11 mouse cellular contexts compared by ENCODE assay signal in genomic region chr16:45030796-45031195, GRCm38 (mm10).
A peak's percentile ranks its signal among the peaks of the same experiment; 100 is the strongest.
DNase-seq lines count a peak whose midpoint lies in the region; ATAC-seq and TF ChIP-seq lines count a peak whose summit lies in the region.
"Had no signal": no experiment of that assay in that cellular context is flagged by ENCODE, and none has a peak within 500 bp of the region (broad histone marks: within the 10 kb centered on the region; RNA-seq: fewer than 3 reads in every experiment).

No protein-coding gene starts in this region.

- peak overlapping the region; percentile 23; the same call in 1 of the 2 replicates for H3K27ac ChIP-seq in heart, adult 2 months
- peak overlapping the region; percentile 10; the same call in 1 of the 2 replicates for H3K27ac ChIP-seq in stomach, embryonic 16.5 days (ENCODE audit: low read length)
- no peak overlapping the region for H3K27ac ChIP-seq in stomach, postnatal 0 days (replicated peaks)
- H3K27ac ChIP-seq in forebrain, embryonic 10.5 days: no peak overlapping the region

- no peak for TF ChIP-seq POLR2A in heart, adult 2 months (IDR thresholded peaks at IDR 0.05; ENCODE audit: insufficient read depth, low read depth, low read length)

- TF ChIP-seq CTCF in heart, adult 2 months (IDR thresholded peaks at IDR 0.05): no peak
- TF ChIP-seq CTCF in stomach, postnatal 0 days (IDR thresholded peaks at IDR 0.05; ENCODE audit: low read depth): no peak

- no peak overlapping the region for H3K4me2 ChIP-seq in stomach, embryonic 16.5 days (ENCODE audit: low read depth, low read length)
- no peak overlapping the region for H3K4me2 ChIP-seq in stomach, postnatal 0 days (replicated peaks; ENCODE audit: low read depth)

- H3K4me1 ChIP-seq in heart, adult 2 months (ENCODE audit: control insufficient read depth, insufficient read depth, low read length): peaks cover 1% of the 10 kb centered on the region; the same call in 1 of the 2 replicates
- peaks cover 9% of the 10 kb centered on the region; the same call in 1 of the 2 replicates for H3K4me1 ChIP-seq in stomach, embryonic 16.5 days (ENCODE audit: control insufficient read depth, insufficient read depth, low read length)
- H3K4me1 ChIP-seq in stomach, postnatal 0 days (replicated peaks; ENCODE audit: control insufficient read depth, insufficient read depth): no peaks in the 10 kb centered on the region
- no peaks in the 10 kb centered on the region for H3K4me1 ChIP-seq in forebrain, embryonic 10.5 days

- DNase-seq in heart, adult 2 months: peak in 1 of 2 experiments; percentile 20
- DNase-seq in heart, postnatal 4 days: no peak
- DNase-seq in stomach, postnatal 0 days (ENCODE audit: low spot score): no peak
- DNase-seq in gonadal fat pad, adult 2 months (ENCODE audit: low read depth): peak; percentile 68
- peak; percentile 84 for DNase-seq in skeletal muscle tissue, adult 2 months (ENCODE audit: low read depth, low spot score)
- no peak for DNase-seq in forebrain, embryonic 10.5 days (ENCODE audit: extremely low spot score, low spot score)
- DNase-seq in retina, postnatal 1 day: no peak
- DNase-seq: kidney, adult 8-10 months; layer of hippocampus, adult 9-11 months; spleen, adult 18-20 months had no signal

- no peak for TF ChIP-seq EP300 in heart, adult 2 months (IDR thresholded peaks at IDR 0.05; ENCODE audit: insufficient read depth, low read depth, low read length)
- no peak for TF ChIP-seq EP300 in stomach, postnatal 0 days (optimal IDR thresholded peaks at IDR 0.05)

- H3K9me3 ChIP-seq in stomach, embryonic 16.5 days (replicated peaks; ENCODE audit: control insufficient read depth, low read length): no peaks in the 10 kb centered on the region
- H3K9me3 ChIP-seq in stomach, postnatal 0 days (ENCODE audit: control insufficient read depth, low read length): no peaks in the 10 kb centered on the region
- no peaks in the 10 kb centered on the region for H3K9me3 ChIP-seq in forebrain, embryonic 10.5 days

- no peaks in the 10 kb centered on the region for H3K36me3 ChIP-seq in heart, adult 2 months (ENCODE audit: control insufficient read depth, insufficient read depth, low read length)
- no peaks in the 10 kb centered on the region for H3K36me3 ChIP-seq in stomach, embryonic 16.5 days (ENCODE audit: control insufficient read depth, insufficient read depth, low read length)
- no peaks in the 10 kb centered on the region for H3K36me3 ChIP-seq in stomach, postnatal 0 days (ENCODE audit: control insufficient read depth, insufficient read depth, low read length)
- H3K36me3 ChIP-seq in forebrain, embryonic 10.5 days (replicated peaks): no peaks in the 10 kb centered on the region

- 63% methylated on average over 2 of the region's 2 CpGs for WGBS in heart, adult 2 months
- 30% methylated on average over 2 of the region's 2 CpGs for WGBS in stomach, embryonic 16.5 days
- 36% methylated on average over 2 of the region's 2 CpGs for WGBS in stomach, postnatal 0 days
- WGBS in forebrain, embryonic 10.5 days: 78% methylated on average over 2 of the region's 2 CpGs

- H3K4me3 ChIP-seq in heart, adult 2 months: no peak overlapping the region
- H3K4me3 ChIP-seq in stomach, embryonic 16.5 days (replicated peaks; ENCODE audit: low read length): no peak overlapping the region
- H3K4me3 ChIP-seq in stomach, postnatal 0 days (ENCODE audit: low read depth, low read length): no peak overlapping the region
- H3K4me3 ChIP-seq in forebrain, embryonic 10.5 days: no peak overlapping the region

- H3K79me2 ChIP-seq in heart, adult 2 months (replicated peaks; ENCODE audit: control insufficient read depth, insufficient read depth, low read length): no peaks in the 10 kb centered on the region

- intact Hi-C loops in heart, adult 2 months (cut with DNase I): loop anchor here (5.0 kb wide), 1 partner anchor 37 kb away; no protein-coding TSS in a partner anchor

- H3K27me3 ChIP-seq in heart, adult 2 months (ENCODE audit: control insufficient read depth, insufficient read depth, low read length): no peaks in the 10 kb centered on the region
- no peaks in the 10 kb centered on the region for H3K27me3 ChIP-seq in stomach, embryonic 16.5 days (ENCODE audit: control insufficient read depth, insufficient read depth, low read length)
- no peaks in the 10 kb centered on the region for H3K27me3 ChIP-seq in stomach, postnatal 0 days (ENCODE audit: control insufficient read depth, insufficient read depth, low read length)
- H3K27me3 ChIP-seq in forebrain, embryonic 10.5 days (ENCODE audit: poor library complexity, severe bottlenecking): no peaks in the 10 kb centered on the region

- H3K9ac ChIP-seq in heart, adult 2 months (ENCODE audit: low read depth, low read length): no peak overlapping the region
- H3K9ac ChIP-seq in stomach, embryonic 16.5 days (ENCODE audit: low read length): no peak overlapping the region
- no peak overlapping the region for H3K9ac ChIP-seq in stomach, postnatal 0 days (ENCODE audit: low read length)

- peak; percentile 29; the same call in 1 of the 2 replicates for ATAC-seq in stomach, embryonic 16.5 days (ENCODE audit: insufficient read depth, low FRiP score)
- ATAC-seq in stomach, postnatal 0 days (ENCODE audit: low FRiP score, low TSS enrichment): no peak

Comparison
In these comparisons a context has a peak if more than half of its experiments do, and no peak if none do; other contexts are left out.
1. H3K27ac ChIP-seq: peak in heart, adult 2 months (single experiment) and stomach, embryonic 16.5 days (single experiment); none in stomach, postnatal 0 days (single experiment) and forebrain, embryonic 10.5 days (single experiment).
2. DNase-seq: peak in gonadal fat pad, adult 2 months (single experiment) and skeletal muscle tissue, adult 2 months (single experiment); none in heart, postnatal 4 days (single experiment), stomach, postnatal 0 days (single experiment), forebrain, embryonic 10.5 days (single experiment) and retina, postnatal 1 day (single experiment).